Mouse (Mus musculus) ES-Bruce4 (cell line): ENCODE results near the gene Loxl4. TPM values are rescaled to one million over a fixed set of nuclear protein-coding genes. Genes with fewer than 3 reads are reported as not detected.

Source experiments
- H3K27ac ChIP-seq: 2 replicates; pipeline ENCODE4 v1.5.1; 2012; ENCODE audit warnings: low read length, inconsistent platforms; ENCODE audit not compliant: insufficient read depth
- H3K27me3 ChIP-seq: 2 replicates; pipeline ENCODE4 v1.6.1; 2012; ENCODE audit warnings: mild to moderate bottlenecking, low read length, inconsistent platforms; ENCODE audit not compliant: control insufficient read depth, poor library complexity, insufficient read depth, severe bottlenecking
- H3K36me3 ChIP-seq: 2 replicates; pipeline ENCODE4 v1.6.1; 2012; ENCODE audit warnings: inconsistent platforms, mild to moderate bottlenecking, low read length, moderate library complexity; ENCODE audit not compliant: control insufficient read depth, poor library complexity, insufficient read depth, severe bottlenecking
- H3K4me1 ChIP-seq: one replicate; pipeline ENCODE4 v1.8.1; 2011; ENCODE audit warnings: low read length; ENCODE audit not compliant: control insufficient read depth, insufficient read depth
- H3K4me3 ChIP-seq: 2 replicates; pipeline ENCODE4 v1.5.1; 2011; ENCODE audit warnings: low read depth, mild to moderate bottlenecking, low read length
- H3K9ac ChIP-seq: 2 replicates; pipeline ENCODE4 v1.6.1; 2012; ENCODE audit warnings: low read depth, mild to moderate bottlenecking, inconsistent platforms; ENCODE audit not compliant: poor library complexity, severe bottlenecking
- H3K9me3 ChIP-seq: replicated peaks from 2 replicates; pipeline ENCODE4 v1.6.1; 2012; ENCODE audit warnings: mild to moderate bottlenecking, low read length, inconsistent platforms; ENCODE audit not compliant: control insufficient read depth, poor library complexity, insufficient read depth, severe bottlenecking
- CTCF ChIP-seq: IDR thresholded peaks from one replicate; pipeline ENCODE4 v1.8.1; 2011; ENCODE audit warnings: low read depth, low read length
- EP300 ChIP-seq: IDR thresholded peaks from 2 replicates; pipeline ENCODE4 v1.6.1; 2011; ENCODE audit warnings: low read depth, low read length; ENCODE audit not compliant: insufficient read depth
- POLR2A ChIP-seq: IDR thresholded peaks from one replicate; pipeline ENCODE4 v1.8.1; 2011; ENCODE audit warnings: low read length; ENCODE audit not compliant: insufficient read depth
- polyA plus RNA-seq: library from polyadenylated mRNA; stranded (reverse); fragments of >200 nt; gene quantifications from 2 replicates; pipeline ENCODE4 v1.2.4, GENCODE M21; 2011; ENCODE audit warnings: low read depth; ENCODE audit not compliant: missing spikeins, insufficient read depth, insufficient read length

Gene Loxl4
- polyA plus RNA-seq, 1 experiment = 3.1 TPM

- Histone ChIP-seq H3K27ac (no peak overlapping the region), H3K9ac (no peak overlapping the region), H3K4me1 (peaks cover 2% of the 10 kb centered on the region), H3K9me3 (no peaks in the 10 kb centered on the region), H3K36me3 (no peaks in the 10 kb centered on the region), H3K27me3 (no peaks in the 10 kb centered on the region), H3K4me3 (no peak overlapping the region)
- TF ChIP-seq POLR2A (no peak), EP300 (no peak), CTCF (no peak)
Measured at GRCm38 (mm10) chr19:42657769-42658168, 45.2 kb upstream of the Loxl4 start.

GRCm38 (mm10) chr19:42657306-42657705 is 44.7 kb upstream of the Loxl4 start:
- no peaks in the 10 kb centered on the region for H3K27me3 ChIP-seq
- TF ChIP-seq POLR2A (no peak), EP300 (no peak), CTCF (no peak)
- peaks cover 2% of the 10 kb centered on the region for H3K4me1 ChIP-seq
- H3K9ac ChIP-seq = no peak overlapping the region
- no peak overlapping the region for H3K4me3 ChIP-seq
- H3K36me3 ChIP-seq = no peaks in the 10 kb centered on the region
- no peaks in the 10 kb centered on the region for H3K9me3 ChIP-seq
- no peak overlapping the region for H3K27ac ChIP-seq

GRCm38 (mm10) chr19:42655006-42655405 is 42.4 kb upstream of the Loxl4 start:
- Histone ChIP-seq H3K4me1 (peaks cover 2% of the 10 kb centered on the region), H3K4me3 (no peak overlapping the region), H3K27me3 (no peaks in the 10 kb centered on the region), H3K9ac (no peak overlapping the region), H3K36me3 (no peaks in the 10 kb centered on the region), H3K9me3 (no peaks in the 10 kb centered on the region), H3K27ac (no peak overlapping the region)
- TF ChIP-seq POLR2A = no peak
- TF ChIP-seq EP300 = no peak
- TF ChIP-seq CTCF = peak; percentile 93

GRCm38 (mm10) chr19:42653091-42653490 is 40.5 kb upstream of the Loxl4 start:
- no peak overlapping the region for H3K4me3 ChIP-seq
- no peaks in the 10 kb centered on the region for H3K36me3 ChIP-seq
- no peaks in the 10 kb centered on the region for H3K27me3 ChIP-seq
- H3K9ac ChIP-seq = no peak overlapping the region
- H3K27ac ChIP-seq = no peak overlapping the region
- H3K9me3 ChIP-seq = no peaks in the 10 kb centered on the region
- H3K4me1 ChIP-seq = peaks cover 2% of the 10 kb centered on the region
- TF ChIP-seq POLR2A (no peak), EP300 (no peak), CTCF (no peak)

- TF ChIP-seq POLR2A (no peak), CTCF (no peak), EP300 (no peak)
- peaks cover 2% of the 10 kb centered on the region for H3K4me1 ChIP-seq
- H3K27ac ChIP-seq = no peak overlapping the region
- no peaks in the 10 kb centered on the region for H3K36me3 ChIP-seq
- no peak overlapping the region for H3K9ac ChIP-seq
- no peaks in the 10 kb centered on the region for H3K9me3 ChIP-seq
- no peaks in the 10 kb centered on the region for H3K27me3 ChIP-seq
- H3K4me3 ChIP-seq = no peak overlapping the region
Measured at GRCm38 (mm10) chr19:42652425-42652824, 39.8 kb upstream of the Loxl4 start.

- no peaks in the 10 kb centered on the region for H3K4me1 ChIP-seq
- no peaks in the 10 kb centered on the region for H3K9me3 ChIP-seq
- no peaks in the 10 kb centered on the region for H3K27me3 ChIP-seq
- no peaks in the 10 kb centered on the region for H3K36me3 ChIP-seq
- no peak for TF ChIP-seq EP300
- no peak overlapping the region for H3K9ac ChIP-seq
- H3K4me3 ChIP-seq = no peak overlapping the region
- H3K27ac ChIP-seq = no peak overlapping the region
Measured at GRCm38 (mm10) chr19:42640211-42640610, 27.6 kb upstream of the Loxl4 start.

GRCm38 (mm10) chr19:42639544-42639943 is 26.9 kb upstream of the Loxl4 start:
- TF ChIP-seq CTCF (no peak), POLR2A (no peak), EP300 (no peak)
- Histone ChIP-seq H3K4me3 (no peak overlapping the region), H3K4me1 (no peaks in the 10 kb centered on the region), H3K27ac (no peak overlapping the region), H3K27me3 (no peaks in the 10 kb centered on the region), H3K9me3 (no peaks in the 10 kb centered on the region), H3K9ac (no peak overlapping the region), H3K36me3 (no peaks in the 10 kb centered on the region)
